Mouse (Mus musculus): ENCODE measurements around the gene Rangap1. TPM values are rescaled to one million over a fixed set of nuclear protein-coding genes. Genes with fewer than 3 reads are reported as not detected.
"Not testable (repeated sequence)": the region's sequence is repeated elsewhere in the genome, so short reads cannot be mapped to it uniquely, and the experiment has no call there.

Rangap1 gene
- polyA plus RNA-seq, 1 experiment from 2014 or later: 106 TPM

DNA sequence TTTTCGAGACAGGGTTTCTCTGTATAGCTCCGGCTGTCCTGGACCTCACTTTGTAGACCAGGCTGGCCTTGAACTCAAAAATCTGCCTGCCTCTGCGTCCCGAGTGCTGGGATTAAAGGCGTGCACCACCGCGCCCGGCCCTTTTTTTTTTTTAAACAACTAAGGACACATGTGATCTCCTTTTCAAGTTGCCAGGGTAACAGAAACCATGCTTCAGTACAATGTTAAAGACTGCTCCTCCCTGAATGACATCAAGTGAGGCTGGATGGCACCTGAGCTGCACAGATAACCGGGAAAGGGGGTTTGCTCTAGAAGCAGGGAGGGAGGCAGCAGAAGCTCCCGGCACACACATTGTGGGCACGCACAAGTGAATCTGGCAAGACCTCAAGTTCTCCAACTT, 36.3 kb downstream of the Rangap1 start:
- Histone ChIP-seq H3K27ac (no peak overlapping the region), H3K4me2 (no peak overlapping the region), H3K36me3 (peaks cover 97% of the 10 kb centered on the region), H3K9ac (no peak overlapping the region), H3K27me3 (no peaks in the 10 kb centered on the region), H3K4me1 (no peaks in the 10 kb centered on the region), H3K9me3 (replicated peaks) (no peaks in the 10 kb centered on the region), H3K4me3 (replicated peaks) (no peak overlapping the region)
- ATAC-seq (replicated peaks; ENCODE audit: low FRiP score): no peak
- 89% methylated on average over 11 of the region's 11 CpGs for WGBS

DNA sequence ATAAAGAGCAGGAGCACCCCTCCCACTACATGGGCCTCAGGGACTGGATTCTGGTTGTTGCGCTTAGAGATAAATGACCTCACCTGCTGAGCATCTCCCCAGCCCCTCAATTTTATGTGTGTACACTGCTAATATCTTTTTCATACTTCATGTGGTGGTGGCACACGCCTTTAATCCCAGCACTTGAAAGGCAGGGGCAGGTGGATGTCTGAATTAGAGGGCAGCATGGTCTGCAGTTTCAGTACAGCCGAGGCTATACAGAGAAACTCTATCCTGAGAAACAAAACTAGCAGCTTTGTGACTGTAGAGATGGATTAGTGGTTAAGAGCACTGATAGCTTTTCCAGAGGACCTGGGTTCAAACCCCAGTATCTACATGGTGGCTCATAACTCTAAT, 42.2 kb downstream of the Rangap1 start:
- H3K9ac ChIP-seq: no peak overlapping the region
- ATAC-seq (replicated peaks; ENCODE audit: low FRiP score): no peak
- peaks cover 58% of the 10 kb centered on the region for H3K36me3 ChIP-seq
- H3K4me3 ChIP-seq (replicated peaks): no peak overlapping the region
- no peaks in the 10 kb centered on the region for H3K27me3 ChIP-seq
- H3K4me1 ChIP-seq: peaks cover 4% of the 10 kb centered on the region; the same call in 1 of the 2 replicates
- peak overlapping the region; percentile 67 for H3K27ac ChIP-seq
- H3K9me3 ChIP-seq (replicated peaks): no peaks in the 10 kb centered on the region
- WGBS: 83% methylated on average over 3 of the region's 3 CpGs
- no peak overlapping the region for H3K4me2 ChIP-seq

- H3K4me3 ChIP-seq (replicated peaks): no peak overlapping the region
- no peak overlapping the region for H3K4me2 ChIP-seq
- peak overlapping the region; percentile 67; the same call in 1 of the 2 replicates for H3K27ac ChIP-seq
- H3K27me3 ChIP-seq: no peaks in the 10 kb centered on the region
- no peak overlapping the region for H3K9ac ChIP-seq
- H3K4me1 ChIP-seq: peaks cover 4% of the 10 kb centered on the region; the same call in 1 of the 2 replicates
- 89% methylated on average over 13 of the region's 13 CpGs for WGBS
- no peaks in the 10 kb centered on the region for H3K9me3 ChIP-seq (replicated peaks)
- no peak for ATAC-seq (replicated peaks; ENCODE audit: low FRiP score)
- H3K36me3 ChIP-seq: peaks cover 52% of the 10 kb centered on the region
Measured at GRCm38 (mm10) chr15:81702306-81703093, 42.8 kb downstream of the Rangap1 start.

- peaks cover 40% of the 10 kb centered on the region for H3K36me3 ChIP-seq
- H3K9ac ChIP-seq; H3K4me2 ChIP-seq; H3K9me3 ChIP-seq (replicated peaks); H3K27ac ChIP-seq; ATAC-seq (replicated peaks; ENCODE audit: low FRiP score); H3K27me3 ChIP-seq; H3K4me3 ChIP-seq (replicated peaks); H3K4me1 ChIP-seq: not testable (repeated sequence)
- WGBS: 76% methylated on average over 4 of the region's 4 CpGs
Measured at GRCm38 (mm10) chr15:81701350-81701749, 44.0 kb downstream of the Rangap1 start.

DNA sequence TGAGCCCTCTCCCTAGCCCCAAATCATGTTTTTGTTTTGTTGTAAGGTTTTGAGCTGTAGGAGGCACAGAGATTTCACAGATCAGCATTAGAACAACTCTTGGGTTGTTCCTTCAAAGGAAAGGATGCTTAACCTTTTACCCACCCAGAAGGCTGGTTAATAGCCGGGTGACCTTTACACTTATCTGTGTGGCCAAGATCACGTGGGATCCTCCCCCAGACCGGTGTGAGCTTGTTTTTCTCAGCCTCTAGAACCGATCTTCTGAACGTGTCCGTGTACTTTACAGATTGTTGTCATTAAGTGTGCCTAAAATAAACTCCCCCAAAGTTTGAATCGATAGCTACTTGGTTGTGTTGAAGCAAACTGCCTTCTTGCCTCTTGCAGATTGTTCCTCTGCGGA, 44.7 kb downstream of the Rangap1 start:
- Histone ChIP-seq H3K27ac (0 out of 2 replicates have a peak overlapping the region, but pooled peaks have one; percentile 45), H3K4me3 (replicated peaks) (no peak overlapping the region), H3K4me2 (no peak overlapping the region), H3K4me1 (peaks cover 4% of the 10 kb centered on the region; the same call in 1 of the 2 replicates), H3K9me3 (replicated peaks) (no peaks in the 10 kb centered on the region), H3K9ac (no peak overlapping the region), H3K36me3 (peaks cover 33% of the 10 kb centered on the region), H3K27me3 (peaks cover 11% of the 10 kb centered on the region; the same call in 1 of the 2 replicates)
- no peak for ATAC-seq (replicated peaks; ENCODE audit: low FRiP score)
- WGBS: 43% methylated on average over 8 of the region's 8 CpGs

- Histone ChIP-seq H3K9me3 (replicated peaks) (no peaks in the 10 kb centered on the region), H3K36me3 (peaks cover 28% of the 10 kb centered on the region), H3K27me3 (peaks cover 16% of the 10 kb centered on the region), H3K27ac (0 out of 2 replicates have a peak overlapping the region, but pooled peaks have one; percentile 45), H3K4me2 (no peak overlapping the region), H3K9ac (no peak overlapping the region), H3K4me1 (peaks cover 4% of the 10 kb centered on the region; the same call in 1 of the 2 replicates), H3K4me3 (replicated peaks) (no peak overlapping the region)
- WGBS: 49% methylated on average over 2 of the region's 2 CpGs
- no peak for ATAC-seq (replicated peaks; ENCODE audit: low FRiP score)
Measured at GRCm38 (mm10) chr15:81700161-81700560, 45.2 kb downstream of the Rangap1 start.

- Histone ChIP-seq H3K36me3 (peaks cover 12% of the 10 kb centered on the region), H3K9ac (no peak overlapping the region), H3K27ac (no peak overlapping the region), H3K4me1 (peaks cover 20% of the 10 kb centered on the region), H3K4me3 (replicated peaks) (no peak overlapping the region), H3K9me3 (replicated peaks) (no peaks in the 10 kb centered on the region), H3K4me2 (no peak overlapping the region), H3K27me3 (peaks cover 32% of the 10 kb centered on the region)
- 71% methylated on average over 2 of the region's 2 CpGs for WGBS
- no peak for ATAC-seq (replicated peaks; ENCODE audit: low FRiP score)
Measured at GRCm38 (mm10) chr15:81698532-81698931, 46.8 kb downstream of the Rangap1 start.

DNA sequence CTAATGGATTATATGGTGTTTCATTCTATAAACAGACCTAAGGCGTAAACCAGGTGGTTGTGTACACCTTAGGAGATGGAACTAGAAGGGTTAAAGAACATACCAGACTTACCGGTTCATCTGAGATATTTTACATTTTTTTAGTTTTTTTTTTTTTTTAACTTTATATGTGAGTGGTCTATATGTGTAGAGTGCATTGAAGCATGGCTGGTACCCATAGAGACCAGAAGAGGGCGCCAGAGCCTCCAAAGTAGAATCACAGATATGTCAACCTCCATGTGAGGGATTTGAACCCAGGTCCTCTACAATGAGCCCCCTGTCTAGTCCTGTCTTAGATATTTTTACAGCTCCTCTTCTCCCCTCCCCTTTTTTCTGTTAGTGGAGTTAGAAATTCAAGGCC, 47.5 kb downstream of the Rangap1 start:
- peaks cover 39% of the 10 kb centered on the region for H3K27me3 ChIP-seq
- H3K4me2 ChIP-seq: no peak overlapping the region
- WGBS: 50% methylated on average over 3 of the region's 3 CpGs
- H3K4me3 ChIP-seq (replicated peaks): no peak overlapping the region
- H3K9me3 ChIP-seq (replicated peaks): no peaks in the 10 kb centered on the region
- peaks cover 26% of the 10 kb centered on the region for H3K4me1 ChIP-seq
- H3K9ac ChIP-seq: no peak overlapping the region
- no peak for ATAC-seq (replicated peaks; ENCODE audit: low FRiP score)
- peaks cover 5% of the 10 kb centered on the region; the same call in 1 of the 2 replicates for H3K36me3 ChIP-seq
- no peak overlapping the region for H3K27ac ChIP-seq

- H3K27me3 ChIP-seq: peaks cover 46% of the 10 kb centered on the region
- 59% methylated on average over 7 of the region's 7 CpGs for WGBS
- no peaks in the 10 kb centered on the region for H3K9me3 ChIP-seq (replicated peaks)
- no peaks in the 10 kb centered on the region for H3K36me3 ChIP-seq
- 0 out of 2 replicates have a peak within 1 kb of the TSS, but pooled peaks have one; percentile 2 for H3K27ac ChIP-seq
- ATAC-seq (replicated peaks; ENCODE audit: low FRiP score): no peak
- no peak within 1 kb of the TSS for H3K9ac ChIP-seq
- no peak within 1 kb of the TSS for H3K4me3 ChIP-seq (replicated peaks)
- H3K4me1 ChIP-seq: peaks cover 31% of the 10 kb centered on the region
- 0 out of 2 replicates have a peak within 1 kb of the TSS, but pooled peaks have one; percentile 5 for H3K4me2 ChIP-seq
Measured at GRCm38 (mm10) chr15:81697175-81697574, 48.2 kb downstream of the Rangap1 start, which contains the start of gene Chadl. Gene Chadl (minus strand): TSS chr15:81697287.

DNA sequence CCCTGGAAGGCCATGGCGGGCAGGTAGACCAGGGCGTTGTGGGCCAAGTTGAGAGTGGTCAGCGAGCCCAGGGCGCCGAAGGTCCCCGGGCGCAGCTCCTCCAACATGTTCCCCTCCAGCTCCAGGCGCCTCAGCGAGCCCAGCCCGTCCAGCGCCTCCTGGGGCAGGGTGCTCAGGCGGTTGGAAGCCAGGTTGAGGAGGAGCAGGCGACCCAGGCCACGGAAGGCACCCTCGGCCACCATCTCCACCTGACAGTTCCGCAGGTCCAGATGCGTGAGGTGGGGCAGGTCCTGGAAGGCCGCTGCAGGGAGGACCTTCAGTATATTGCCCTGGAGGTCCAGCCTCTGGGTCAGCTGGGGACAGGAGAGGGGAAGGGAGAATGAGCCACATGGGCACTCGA, 50.4 kb downstream of the Rangap1 start:
- H3K4me2 ChIP-seq: peak overlapping the region; percentile 98
- H3K27me3 ChIP-seq: peaks cover 53% of the 10 kb centered on the region
- no peak overlapping the region for H3K27ac ChIP-seq
- H3K36me3 ChIP-seq: no peaks in the 10 kb centered on the region
- no peaks in the 10 kb centered on the region for H3K9me3 ChIP-seq (replicated peaks)
- no peak; the same call in 1 of the 2 replicates for ATAC-seq (replicated peaks; ENCODE audit: low FRiP score)
- H3K4me1 ChIP-seq: peaks cover 27% of the 10 kb centered on the region
- WGBS: 34% methylated on average over 19 of the region's 19 CpGs
- peak overlapping the region; percentile 66 for H3K9ac ChIP-seq
- H3K4me3 ChIP-seq (replicated peaks): peak overlapping the region; percentile 59

GRCm38 (mm10) chr15:81693967-81694881, 51.1 kb downstream of the Rangap1 start:
- WGBS: under 1% methylated on average over 90 of the region's 107 CpGs
- 0 out of 2 replicates have a peak overlapping the region, but pooled peaks have one; percentile 45 for H3K27ac ChIP-seq

More at GRCm38 (mm10) chr15:81693967-81694881, 51.1 kb downstream of the Rangap1 start:
- Histone ChIP-seq H3K9ac (peak overlapping the region; percentile 66), H3K9me3 (replicated peaks) (no peaks in the 10 kb centered on the region), H3K4me1 (peaks cover 27% of the 10 kb centered on the region), H3K27me3 (peaks cover 53% of the 10 kb centered on the region), H3K4me3 (replicated peaks) (peak overlapping the region; percentile 59), H3K36me3 (no peaks in the 10 kb centered on the region), H3K4me2 (peak overlapping the region; percentile 98)
- peak; percentile 83 for ATAC-seq (replicated peaks; ENCODE audit: low FRiP score)
